Mouse (Mus musculus) limb, embryonic 15.5 days (tissue): ENCODE data around the gene Sh3kbp1. TPM values are rescaled to one million over a fixed set of nuclear protein-coding genes. Genes with fewer than 3 reads are reported as not detected.

Source experiments
- ATAC-seq: fragments of 200-750 bp; cut with Nextera tagmentation; 2 replicates; pipeline ENCODE4 v1.8.0; 2017; ENCODE audit warnings: low read depth, moderate TSS enrichment; ENCODE audit not compliant: insufficient number of reproducible peaks, low FRiP score, low TSS enrichment
- H3K27ac ChIP-seq: fragments of 300-500 bp; sonication (generic); 2 replicates; pipeline ENCODE4 v1.5.1; 2015; ENCODE audit warnings: moderate library complexity, mild to moderate bottlenecking, inconsistent platforms
- H3K27me3 ChIP-seq: fragments of 300-500 bp; sonication (generic); 2 replicates; pipeline ENCODE4 v1.6.1; 2015; ENCODE audit warnings: inconsistent platforms
- H3K36me3 ChIP-seq: fragments of 300-500 bp; sonication (generic); 2 replicates; pipeline ENCODE4 v1.6.1; 2015; ENCODE audit warnings: inconsistent platforms
- H3K4me1 ChIP-seq: fragments of 300-500 bp; sonication (generic); 2 replicates; pipeline ENCODE4 v1.6.1; 2015; ENCODE audit warnings: inconsistent platforms
- H3K4me2 ChIP-seq: fragments of 300-500 bp; sonication (generic); 2 replicates; pipeline ENCODE4 v1.6.1; 2015; ENCODE audit warnings: mild to moderate bottlenecking, inconsistent platforms
- H3K4me3 ChIP-seq: fragments of 300-500 bp; sonication (generic); 2 replicates; pipeline ENCODE4 v1.5.1; 2015; ENCODE audit warnings: mild to moderate bottlenecking, inconsistent platforms
- H3K9ac ChIP-seq: fragments of 300-500 bp; sonication (generic); 2 replicates; pipeline ENCODE4 v1.6.1; 2015; ENCODE audit warnings: inconsistent platforms
- H3K9me3 ChIP-seq: fragments of 300-500 bp; sonication (generic); 2 replicates; pipeline ENCODE4 v1.6.1; 2016; ENCODE audit warnings: inconsistent platforms
- WGBS: fragments of 180-500 bp; shearing (Covaris S2); methylation state at CpG from one replicate; pipeline ENCODE4 v1.1.7; 2015; 5-methylcytosine and 5-hydroxymethylcytosine counted together
- polyA plus RNA-seq: library from polyadenylated mRNA; unstranded; fragments of >200 nt; fragmentation: Nextera tagmentation; extraction: Ambion mirVana; gene quantifications from 2 replicates; pipeline ENCODE4 v1.2.1, GENCODE M21; 2015

Sh3kbp1 gene
- polyA plus RNA-seq, 1 experiment from 2014 or later, result 50.0 TPM

DNA sequence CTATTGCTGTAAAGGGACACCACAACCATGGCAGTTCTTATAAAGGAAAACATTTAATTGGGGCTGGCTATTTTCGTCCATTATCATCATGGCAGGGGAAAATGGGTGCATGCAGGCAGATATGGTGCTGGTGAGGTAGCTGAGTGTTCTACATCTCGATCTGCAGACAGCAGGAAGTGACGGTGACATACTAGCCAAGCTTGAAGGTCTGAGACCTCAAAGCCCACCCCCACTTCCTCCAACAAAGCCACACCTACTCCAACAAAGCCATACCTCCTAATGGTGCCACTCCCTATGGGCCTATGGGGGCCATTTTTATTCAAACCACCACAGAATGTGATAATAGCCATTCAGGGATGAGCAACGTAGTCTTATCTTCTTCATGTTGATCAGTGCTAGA is 59.8 kb downstream of the Sh3kbp1 start:
- Histone ChIP-seq H3K4me1 (no peaks in the 10 kb centered on the region), H3K36me3 (no peaks in the 10 kb centered on the region), H3K4me2 (no peak overlapping the region), H3K9me3 (no peaks in the 10 kb centered on the region), H3K4me3 (no peak overlapping the region), H3K27ac (no peak overlapping the region), H3K9ac (no peak overlapping the region), H3K27me3 (peaks cover 8% of the 10 kb centered on the region; the same call in 1 of the 2 replicates)
- no peak for ATAC-seq
- WGBS, result 82% methylated on average over 4 of the region's 4 CpGs

DNA sequence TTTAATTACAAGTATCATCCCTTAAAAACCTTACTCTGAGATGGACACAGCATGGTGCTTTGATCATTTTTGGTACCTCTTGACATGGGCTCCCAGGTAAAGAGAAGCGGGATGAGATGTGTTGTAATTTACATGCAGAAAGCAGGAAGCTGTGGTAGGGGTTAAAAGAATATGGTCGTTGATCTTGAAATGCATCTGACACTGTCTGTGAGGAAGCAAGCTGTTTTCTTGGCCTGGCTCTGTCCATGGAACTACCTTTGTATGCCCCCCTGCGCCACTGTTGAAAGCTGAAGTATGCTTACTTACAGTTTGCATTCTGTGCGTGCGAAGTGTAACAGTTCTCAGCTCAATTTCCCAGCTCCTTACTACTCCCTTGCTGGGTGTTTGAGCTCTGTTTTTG is 61.6 kb downstream of the Sh3kbp1 start:
- no peak overlapping the region for H3K9ac ChIP-seq

DNA sequence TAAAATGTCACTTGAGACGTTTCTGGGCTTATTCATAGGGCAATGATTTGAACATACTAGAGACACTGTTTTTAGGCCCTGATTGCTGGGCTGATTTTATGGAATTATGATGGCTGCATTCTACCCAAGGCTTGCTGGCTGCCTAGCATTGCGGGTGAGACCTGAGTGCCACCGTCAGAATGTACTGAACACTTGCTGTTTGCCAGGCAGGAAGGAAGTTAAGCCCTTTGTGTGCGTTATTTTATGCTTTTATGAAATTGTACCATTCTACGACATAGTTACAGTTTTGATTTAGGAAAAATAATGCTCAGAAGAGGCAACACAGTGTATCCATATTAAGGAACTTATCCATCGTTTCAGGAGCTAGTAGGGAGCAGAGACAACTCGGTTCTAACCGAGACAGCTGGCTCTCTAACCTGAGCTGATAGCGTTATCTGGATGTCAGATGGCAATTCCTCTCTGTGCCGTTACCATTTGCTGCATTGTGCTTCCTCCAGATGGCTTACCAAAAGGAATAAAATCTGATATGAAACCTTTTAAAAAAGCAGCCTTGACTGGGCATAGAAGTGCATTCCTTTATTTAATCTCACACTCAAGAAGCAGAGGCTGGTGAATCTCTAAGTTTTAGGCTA is 62.8 kb downstream of the Sh3kbp1 start:
- no peaks in the 10 kb centered on the region for H3K36me3 ChIP-seq
- no peak overlapping the region for H3K4me2 ChIP-seq
- no peak overlapping the region for H3K9ac ChIP-seq
- no peak for ATAC-seq
- no peak overlapping the region for H3K27ac ChIP-seq
- H3K9me3 ChIP-seq, result no peaks in the 10 kb centered on the region
- no peak overlapping the region for H3K4me3 ChIP-seq
- H3K27me3 ChIP-seq, result peaks cover 2% of the 10 kb centered on the region; the same call in 1 of the 2 replicates
- H3K4me1 ChIP-seq, result no peaks in the 10 kb centered on the region
- WGBS, result 70% methylated on average over 10 of the region's 10 CpGs

More for the DNA sequence above, 61.6 kb downstream of the Sh3kbp1 start:
- no peaks in the 10 kb centered on the region for H3K9me3 ChIP-seq
- H3K27me3 ChIP-seq, result peaks cover 8% of the 10 kb centered on the region; the same call in 1 of the 2 replicates
- H3K27ac ChIP-seq, result no peak overlapping the region
- 70% methylated on average over 5 of the region's 5 CpGs for whole genome bisulfite sequencing
- H3K36me3 ChIP-seq, result no peaks in the 10 kb centered on the region
- H3K4me3 ChIP-seq, result no peak overlapping the region
- no peak overlapping the region for H3K4me2 ChIP-seq
- no peaks in the 10 kb centered on the region for H3K4me1 ChIP-seq
- ATAC-seq, result no peak

DNA sequence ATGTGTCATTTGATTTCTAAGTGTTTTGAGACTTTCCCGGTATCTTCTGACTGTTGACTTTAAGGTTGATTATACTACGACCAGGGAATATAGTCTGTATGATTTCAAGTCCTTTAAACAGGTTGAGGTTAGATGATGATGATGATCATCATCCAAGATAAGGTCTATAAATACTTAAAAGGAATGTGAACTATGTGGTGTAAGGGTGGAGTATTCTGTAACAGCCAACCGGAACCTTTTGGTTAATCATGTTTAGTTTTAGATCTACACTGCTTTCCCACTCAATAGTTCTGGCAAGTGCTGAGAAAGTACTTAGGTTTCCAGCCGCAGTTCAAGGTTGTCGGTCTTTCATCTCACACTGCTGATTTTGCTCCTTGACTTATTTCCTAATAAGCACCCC is 66.1 kb downstream of the Sh3kbp1 start:
- Histone ChIP-seq H3K27ac (no peak overlapping the region), H3K4me2 (no peak overlapping the region), H3K4me3 (no peak overlapping the region), H3K9ac (no peak overlapping the region), H3K9me3 (no peaks in the 10 kb centered on the region), H3K27me3 (peaks cover 5% of the 10 kb centered on the region; the same call in 1 of the 2 replicates), H3K36me3 (no peaks in the 10 kb centered on the region), H3K4me1 (no peaks in the 10 kb centered on the region)
- WGBS, result 75% methylated on average over 5 of the region's 5 CpGs
- no peak for ATAC-seq

DNA sequence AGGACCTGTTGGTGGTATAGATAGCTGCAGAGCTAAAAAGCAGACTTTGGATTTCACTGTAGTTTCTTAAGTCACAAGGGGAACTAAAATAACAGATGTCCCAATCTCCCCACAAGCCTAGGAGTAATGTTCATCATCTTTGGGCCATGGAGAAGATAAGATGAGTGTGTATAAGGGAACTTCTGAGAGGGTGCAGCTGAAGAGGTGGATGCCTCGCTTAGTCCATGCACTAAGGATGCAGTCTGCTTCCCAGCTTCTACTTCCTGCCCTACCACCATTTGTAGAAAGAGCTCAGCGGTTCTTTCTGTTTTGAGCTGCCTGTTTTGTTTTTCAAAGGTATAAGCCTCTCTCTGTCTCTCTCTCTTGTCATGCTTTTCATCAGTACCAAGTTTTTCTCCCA is 69.5 kb downstream of the Sh3kbp1 start:
- Histone ChIP-seq H3K27me3 (peaks cover 8% of the 10 kb centered on the region; the same call in 1 of the 2 replicates), H3K9ac (no peak overlapping the region), H3K4me3 (no peak overlapping the region), H3K4me2 (no peak overlapping the region), H3K27ac (no peak overlapping the region), H3K9me3 (no peaks in the 10 kb centered on the region), H3K36me3 (no peaks in the 10 kb centered on the region), H3K4me1 (no peaks in the 10 kb centered on the region)
- no peak for ATAC-seq
- WGBS, result 34% methylated on average over 2 of the region's 2 CpGs

DNA sequence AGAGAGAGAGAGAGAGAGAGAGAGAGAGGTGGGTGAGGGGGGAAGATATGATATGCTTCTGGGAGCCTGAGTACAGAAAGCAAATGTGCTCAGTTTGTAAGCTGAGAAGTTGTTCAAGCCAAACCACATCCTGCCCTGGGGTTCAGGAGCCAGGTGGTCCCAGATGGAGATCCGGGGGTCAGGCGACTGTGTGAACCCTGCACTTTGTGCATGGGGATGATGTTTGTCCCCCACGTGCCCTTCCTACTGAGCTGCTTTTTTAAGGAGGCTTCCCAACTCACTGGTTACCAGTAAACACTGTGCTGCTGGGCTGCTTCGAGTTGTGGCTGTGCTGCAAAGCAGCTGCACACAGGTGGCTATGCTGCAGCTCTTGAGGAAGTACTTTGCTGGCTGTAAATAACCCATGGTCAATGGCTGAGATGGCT is 70.0 kb downstream of the Sh3kbp1 start:
- no peaks in the 10 kb centered on the region for H3K4me1 ChIP-seq
- no peak overlapping the region for H3K4me2 ChIP-seq
- WGBS, result 29% methylated on average over 4 of the region's 4 CpGs
- H3K36me3 ChIP-seq, result no peaks in the 10 kb centered on the region
- no peak overlapping the region for H3K9ac ChIP-seq
- no peaks in the 10 kb centered on the region for H3K9me3 ChIP-seq
- H3K27me3 ChIP-seq, result peaks cover 8% of the 10 kb centered on the region; the same call in 1 of the 2 replicates
- H3K27ac ChIP-seq, result no peak overlapping the region
- ATAC-seq, result no peak
- no peak overlapping the region for H3K4me3 ChIP-seq

DNA sequence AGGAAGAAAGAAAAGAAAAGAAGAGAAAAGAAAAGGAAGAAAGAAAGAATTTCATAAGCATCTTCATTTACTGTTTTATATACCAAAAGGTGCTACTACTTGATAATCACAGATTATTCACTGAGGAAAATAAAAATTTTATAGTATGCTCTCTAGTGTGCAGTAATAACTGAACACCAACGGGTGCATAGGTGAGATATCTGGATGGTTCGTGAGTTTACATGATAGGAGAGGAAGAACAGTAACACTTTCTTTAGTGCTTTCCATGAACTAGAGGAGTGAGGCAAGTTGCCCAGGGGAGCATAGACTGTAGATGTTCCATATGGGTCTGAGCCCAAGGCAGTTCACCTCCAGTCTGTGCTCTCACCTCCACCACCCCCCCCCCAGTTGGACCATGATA is 75.8 kb downstream of the Sh3kbp1 start:
- Histone ChIP-seq H3K4me1 (no peaks in the 10 kb centered on the region), H3K27ac (no peak overlapping the region), H3K4me2 (no peak overlapping the region), H3K9me3 (no peaks in the 10 kb centered on the region), H3K4me3 (no peak overlapping the region), H3K9ac (no peak overlapping the region), H3K36me3 (no peaks in the 10 kb centered on the region), H3K27me3 (peaks cover 9% of the 10 kb centered on the region; the same call in 1 of the 2 replicates)
- no peak for ATAC-seq
- 84% methylated on average over 2 of the region's 2 CpGs for WGBS

DNA sequence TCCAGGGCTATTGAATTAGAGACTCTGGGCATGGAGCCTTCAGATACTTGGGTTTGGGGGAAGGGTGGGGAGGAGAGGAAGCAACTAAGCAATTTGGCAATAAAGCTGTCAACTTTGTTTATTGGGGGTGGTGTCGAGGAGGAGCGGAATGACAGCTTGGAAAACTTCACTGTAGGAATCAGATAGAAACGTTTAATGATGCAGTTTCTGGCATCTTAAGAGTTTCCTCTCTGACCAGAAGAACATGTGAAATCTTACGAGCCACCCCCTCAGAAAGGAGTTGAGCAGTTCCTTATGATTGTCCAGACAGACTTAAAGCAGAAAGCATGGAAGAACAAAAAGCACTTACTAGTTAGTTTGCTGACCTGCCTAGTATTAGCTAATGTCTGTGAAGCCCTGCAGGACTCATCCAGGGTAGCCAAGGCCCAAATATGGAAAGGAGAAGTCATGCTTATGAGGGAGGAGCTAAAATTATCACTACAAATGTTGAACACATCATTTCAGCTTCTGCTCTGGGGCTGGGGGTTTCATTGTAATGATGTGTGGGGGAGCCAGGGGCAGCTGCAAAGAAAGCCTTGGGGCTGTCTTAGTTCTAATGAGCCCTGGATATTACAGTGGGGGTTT is 77.4 kb downstream of the Sh3kbp1 start:
- no peaks in the 10 kb centered on the region for H3K36me3 ChIP-seq
- 0 out of 2 replicates have a peak, but pooled peaks cover 5% of the 10 kb centered on the region for H3K27me3 ChIP-seq
- no peak for ATAC-seq
- no peak overlapping the region for H3K4me3 ChIP-seq
- H3K9me3 ChIP-seq, result no peaks in the 10 kb centered on the region
- WGBS, result 21% methylated on average over 4 of the region's 4 CpGs
- no peak overlapping the region for H3K9ac ChIP-seq
- H3K4me2 ChIP-seq, result no peak overlapping the region
- peaks cover 6% of the 10 kb centered on the region; the same call in 1 of the 2 replicates for H3K4me1 ChIP-seq
- no peak overlapping the region for H3K27ac ChIP-seq

DNA sequence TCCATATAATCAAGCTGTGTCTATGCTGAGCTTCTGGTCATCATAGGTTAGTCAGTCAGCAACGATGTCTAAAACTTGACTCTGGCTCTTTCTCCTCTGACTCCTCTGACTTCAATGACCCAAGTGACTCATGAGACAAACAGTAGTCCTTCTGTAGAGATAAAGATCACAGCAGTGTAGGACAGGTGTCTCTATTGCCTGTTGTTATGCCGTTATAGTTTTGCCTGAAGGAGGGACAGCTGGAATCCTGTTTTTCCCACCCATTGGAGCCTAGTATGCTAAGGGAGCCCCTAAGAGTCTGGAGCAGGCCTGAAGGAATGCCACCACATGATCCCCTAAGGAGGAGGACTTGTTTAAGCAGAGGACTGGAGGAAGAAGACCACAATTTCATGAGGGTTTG is 78.3 kb downstream of the Sh3kbp1 start:
- WGBS, result 51% methylated on average over 2 of the region's 2 CpGs
- Histone ChIP-seq H3K36me3 (no peaks in the 10 kb centered on the region), H3K4me2 (no peak overlapping the region), H3K4me3 (no peak overlapping the region), H3K27ac (no peak overlapping the region), H3K9me3 (no peaks in the 10 kb centered on the region), H3K4me1 (peaks cover 6% of the 10 kb centered on the region; the same call in 1 of the 2 replicates), H3K27me3 (0 out of 2 replicates have a peak, but pooled peaks cover 3% of the 10 kb centered on the region), H3K9ac (no peak overlapping the region)
- ATAC-seq, result no peak

DNA sequence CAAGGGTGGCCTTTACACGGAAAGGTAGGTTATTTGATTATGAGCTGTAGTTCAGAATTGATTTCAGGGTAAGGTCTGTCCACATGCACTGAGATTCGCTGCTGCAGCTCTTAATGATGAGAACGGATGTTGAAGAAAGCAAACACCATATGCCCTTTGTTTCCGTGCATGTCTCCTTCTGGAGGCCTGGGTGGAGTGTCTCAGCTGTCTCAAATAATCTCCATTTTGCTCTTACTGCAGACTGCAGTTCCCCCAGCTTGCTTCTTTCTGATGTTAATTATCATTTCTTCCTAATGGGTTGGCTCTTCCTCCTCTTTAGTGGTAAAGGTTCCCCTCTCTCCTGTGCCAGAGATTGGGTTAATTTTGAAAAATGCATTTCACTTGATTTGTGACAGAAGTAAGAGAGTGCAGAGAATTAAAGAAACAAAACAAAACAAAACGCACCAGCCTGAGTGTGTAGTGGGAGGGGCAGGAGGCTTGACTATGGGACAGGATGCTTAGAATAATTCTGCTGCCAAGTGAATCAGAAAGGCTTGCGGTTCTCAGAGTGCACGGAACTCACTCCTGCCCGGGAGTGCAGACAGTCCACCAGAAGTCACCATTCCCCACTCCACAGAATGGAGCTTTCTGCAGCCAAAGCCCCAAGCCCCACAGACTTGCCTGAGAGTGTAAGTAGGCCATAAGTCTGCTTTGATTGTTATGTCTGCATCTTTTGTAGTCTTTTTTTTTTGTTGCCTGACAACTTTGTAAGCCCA is 81.2 kb downstream of the Sh3kbp1 start:
- H3K4me1 ChIP-seq, result peaks cover 6% of the 10 kb centered on the region; the same call in 1 of the 2 replicates
- H3K27me3 ChIP-seq, result peaks cover 6% of the 10 kb centered on the region; the same call in 1 of the 2 replicates
- no peaks in the 10 kb centered on the region for H3K9me3 ChIP-seq
- no peak for ATAC-seq
- H3K36me3 ChIP-seq, result no peaks in the 10 kb centered on the region
- no peak overlapping the region for H3K4me2 ChIP-seq
- WGBS, result 39% methylated on average over 8 of the region's 8 CpGs
- no peak overlapping the region for H3K4me3 ChIP-seq
- H3K27ac ChIP-seq, result no peak overlapping the region
- no peak overlapping the region for H3K9ac ChIP-seq

DNA sequence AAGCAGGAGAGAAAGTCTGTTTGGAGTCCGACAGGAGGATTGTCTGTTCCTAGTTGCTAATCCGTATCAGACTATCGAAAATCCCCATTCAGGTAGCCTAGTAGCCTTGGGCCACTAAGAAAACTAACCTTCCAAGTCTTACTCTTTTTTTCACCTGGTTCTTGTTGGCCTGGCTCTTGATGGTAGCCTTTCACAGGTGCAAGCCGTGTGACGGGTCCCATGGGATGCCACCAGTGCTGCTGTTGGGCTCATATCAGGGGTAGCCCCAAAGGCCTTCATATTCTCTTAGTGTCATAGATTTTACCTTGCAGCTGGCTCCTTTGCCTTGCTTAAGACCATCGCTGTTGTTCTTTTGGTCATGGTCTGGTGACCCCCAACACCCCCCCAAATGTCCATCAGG is 82.2 kb downstream of the Sh3kbp1 start:
- no peak overlapping the region for H3K27ac ChIP-seq
- WGBS, result 84% methylated on average over 6 of the region's 6 CpGs
- ATAC-seq, result no peak

More for the DNA sequence above, 82.2 kb downstream of the Sh3kbp1 start:
- Histone ChIP-seq H3K4me3 (no peak overlapping the region), H3K9me3 (no peaks in the 10 kb centered on the region), H3K4me2 (no peak overlapping the region), H3K9ac (no peak overlapping the region), H3K36me3 (no peaks in the 10 kb centered on the region), H3K4me1 (peaks cover 6% of the 10 kb centered on the region; the same call in 1 of the 2 replicates), H3K27me3 (peaks cover 6% of the 10 kb centered on the region; the same call in 1 of the 2 replicates)
